Mouse (Mus musculus): Measurements from ENCODE around the gene Crxos.
A peak's percentile ranks its signal among the peaks of the same experiment; 100 is the strongest.

Gene Crxos

DNA sequence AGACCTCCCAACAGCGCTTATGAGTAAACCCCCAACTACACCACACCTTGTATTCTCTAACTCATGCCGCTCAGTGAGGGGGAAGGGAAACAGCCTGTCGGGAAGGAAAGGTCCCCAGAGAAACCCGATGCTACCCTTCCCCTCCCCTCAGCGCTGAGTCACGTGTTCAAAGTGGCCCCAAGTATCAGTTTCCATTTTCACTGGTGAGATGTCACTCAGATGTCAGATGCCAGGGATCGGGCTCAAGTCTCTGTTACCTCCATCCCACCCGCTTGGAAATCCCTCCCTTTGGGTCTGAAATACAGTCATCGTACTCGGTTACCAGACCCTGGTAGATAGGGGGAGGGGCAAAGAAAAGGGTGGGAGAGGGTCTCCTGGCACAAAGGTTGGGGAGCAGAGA, 39.4 kb downstream of the Crxos start:
- peak; percentile 28 to 31 for DNase-seq (ENCODE audit: low spot score in 2 of 2)

DNA sequence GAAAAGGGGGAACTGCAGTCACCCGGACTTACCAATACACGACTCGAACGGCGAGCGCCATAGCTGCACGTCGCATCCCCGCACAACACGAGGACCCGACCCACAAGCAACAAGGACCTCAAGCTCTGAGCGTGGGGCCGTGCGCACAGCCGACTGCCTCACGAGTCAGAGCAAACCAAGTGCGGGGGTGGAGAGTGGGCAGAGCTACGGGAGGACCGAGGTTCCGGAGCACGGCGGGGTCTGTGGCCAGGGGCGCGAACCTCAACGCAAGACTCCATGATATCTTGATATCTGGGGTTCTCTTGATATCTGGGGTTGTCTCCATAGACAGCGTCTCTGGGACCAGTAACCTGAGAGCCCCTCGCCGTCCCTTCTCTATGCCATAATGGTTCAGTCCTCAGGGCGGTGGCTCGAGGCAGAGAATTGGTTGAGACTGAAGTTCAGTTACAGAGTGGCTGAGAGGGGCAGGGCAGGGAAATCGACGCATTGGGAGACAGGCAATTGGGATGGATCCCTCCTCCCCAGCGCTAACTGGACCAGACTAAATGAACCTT, 39.9 kb downstream of the Crxos start, which contains the start of gene Selenow:
Selenow (minus strand) TSS at position 183 of the 554 bp plus-strand sequence.
- DNase-seq (ENCODE audit: low spot score in 2 of 2) = peak; percentile 85 to 91

DNA sequence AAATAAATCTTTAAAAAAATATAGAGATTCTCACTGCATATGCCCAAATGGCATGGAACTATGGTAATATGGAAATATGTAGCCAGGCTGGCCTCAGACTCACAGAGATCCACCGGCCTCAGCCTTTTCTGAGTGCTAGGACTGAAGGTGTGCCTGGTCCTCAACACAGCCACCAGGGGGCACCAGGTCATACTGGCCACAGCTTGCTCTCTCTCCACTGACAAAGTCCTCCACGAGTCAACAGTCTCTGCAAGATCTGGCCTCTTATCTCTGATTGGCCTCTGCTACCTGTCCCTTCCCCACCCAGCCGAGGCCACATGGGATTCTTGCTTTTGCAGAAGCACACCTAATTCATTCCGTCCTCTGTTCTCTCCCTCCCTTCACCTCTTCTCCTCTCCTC, 47.5 kb downstream of the Crxos start:
- DNase-seq (ENCODE audit: low spot score in 2 of 2) = peak in 1 of 2 experiments; percentile 60

DNA sequence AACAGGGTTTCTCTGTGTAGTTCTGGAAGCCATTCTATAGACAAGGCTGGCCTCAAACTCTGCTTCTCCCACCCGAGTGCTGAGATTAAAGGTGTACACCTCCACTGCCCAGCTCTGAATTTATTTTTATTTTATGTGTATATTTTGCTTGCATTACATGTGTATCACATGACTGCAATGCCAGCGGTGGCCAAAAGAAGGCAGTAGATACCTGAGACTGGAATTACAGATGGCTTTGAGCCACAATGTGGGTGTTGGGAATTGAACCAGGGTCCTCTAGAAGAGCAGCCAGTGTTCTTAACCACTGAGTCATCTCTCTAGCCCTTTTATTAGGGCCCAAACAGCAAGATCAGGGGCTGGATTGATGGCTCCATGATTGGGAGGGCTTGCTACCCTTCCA, 48.1 kb downstream of the Crxos start:
- no peak for DNase-seq (ENCODE audit: low spot score in 2 of 2)

DNA sequence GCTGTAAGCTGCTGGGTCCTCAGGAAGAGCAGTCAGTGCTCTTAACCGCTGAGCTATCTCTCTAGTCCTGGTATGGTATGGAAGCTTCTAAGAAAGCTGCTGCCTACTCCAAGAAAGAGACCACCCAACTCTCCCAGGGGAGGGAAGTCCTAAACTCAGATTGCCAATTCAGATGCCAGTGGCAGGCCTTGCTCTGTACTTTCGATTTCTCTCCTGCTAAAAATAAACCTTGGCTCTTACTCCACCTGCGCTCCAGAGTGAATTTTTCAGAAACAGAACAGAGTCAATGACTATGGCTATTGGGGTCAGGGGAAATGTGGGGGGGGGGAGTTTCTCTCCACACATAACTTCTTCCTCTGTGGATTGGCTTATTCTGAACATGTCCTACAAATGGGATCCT, 49.2 kb downstream of the Crxos start:
- no peak for DNase-seq (ENCODE audit: low spot score in 2 of 2)

DNA sequence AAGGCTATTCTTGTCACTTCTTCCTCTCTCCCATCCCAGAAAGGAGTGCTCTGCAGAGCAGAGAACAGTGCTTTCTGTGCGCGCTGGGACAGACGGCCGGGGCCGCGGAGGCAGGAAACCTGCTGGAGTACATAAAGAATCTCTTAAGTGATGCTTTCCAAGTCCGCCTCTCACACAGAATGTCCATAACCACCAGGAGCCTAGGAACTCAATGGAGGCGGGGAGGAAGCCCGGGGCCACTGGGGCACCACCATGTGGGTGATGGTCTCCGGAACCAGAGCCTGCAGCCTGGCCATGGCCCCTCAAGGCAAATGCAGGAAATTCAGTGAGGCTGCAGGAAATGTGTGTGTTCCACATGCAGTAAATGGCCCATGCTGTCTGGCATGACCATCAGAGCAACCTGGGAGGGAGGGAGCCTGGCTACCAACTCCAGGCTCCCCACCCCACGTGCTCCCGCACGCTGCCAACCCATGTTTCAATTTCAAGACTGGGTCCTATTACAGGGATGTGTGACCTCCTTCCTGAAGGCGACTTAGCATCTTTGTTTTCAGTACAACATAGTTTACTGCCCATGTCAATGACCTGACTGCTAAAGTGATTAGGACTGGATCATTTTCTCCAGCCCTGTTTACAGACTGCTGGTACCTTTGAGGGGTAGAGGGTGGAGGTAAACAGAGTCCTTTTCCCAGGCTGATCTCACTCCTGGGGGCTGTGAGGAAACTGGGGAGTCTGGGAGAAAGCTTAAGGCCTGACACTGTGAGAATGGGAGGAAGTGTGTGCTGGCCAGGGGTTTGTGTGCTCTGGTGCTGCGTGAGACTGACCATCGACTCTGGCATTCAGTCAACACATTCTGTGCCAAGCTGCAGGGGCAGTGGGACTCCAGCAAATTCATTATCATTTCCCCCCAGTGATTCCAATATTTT, 51.3 kb downstream of the Crxos start:
- no peak for DNase-seq (ENCODE audit: low spot score in 2 of 2)

DNA sequence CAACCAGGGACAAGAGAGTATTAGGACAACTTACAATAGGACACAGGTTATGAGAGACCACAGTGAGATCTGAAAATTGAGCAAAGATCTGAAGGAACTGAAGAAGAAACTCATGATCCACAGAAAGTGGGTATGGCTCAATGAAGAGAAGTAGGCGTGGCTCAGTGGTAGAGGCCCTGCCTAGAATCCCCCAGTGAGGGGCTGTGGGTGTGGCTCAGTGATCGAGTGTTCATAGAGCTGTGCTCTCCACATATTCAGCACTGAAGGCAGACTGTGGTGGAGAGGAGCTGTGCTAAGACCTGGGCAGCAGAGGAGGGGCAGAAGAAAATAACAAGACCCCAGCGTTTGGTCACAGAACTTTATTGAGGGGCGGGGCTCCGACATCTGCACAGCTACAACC, 55.1 kb downstream of the Crxos start:
- DNase-seq (ENCODE audit: low spot score in 2 of 2) = no peak

DNA sequence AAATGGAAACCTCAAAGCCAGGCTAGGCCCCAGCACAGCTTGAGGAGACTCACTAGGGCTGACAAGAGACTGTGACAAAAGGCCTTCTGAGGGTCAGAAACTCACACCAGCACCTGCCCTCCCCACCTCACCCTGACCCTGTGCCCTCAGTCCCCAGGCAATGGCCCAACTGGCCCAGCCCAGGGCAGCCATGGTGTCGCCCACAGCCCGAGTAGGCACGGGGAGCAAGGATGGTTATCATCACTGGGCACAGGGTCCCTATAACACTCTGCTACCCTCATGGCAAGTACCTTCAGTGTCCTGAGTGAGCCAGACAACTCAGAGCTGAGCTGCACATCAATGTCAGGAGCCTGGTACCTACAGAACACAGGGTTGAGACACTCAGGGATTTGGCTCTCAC, 56.2 kb downstream of the Crxos start:
- no peak for DNase-seq (ENCODE audit: low spot score in 2 of 2)

DNA sequence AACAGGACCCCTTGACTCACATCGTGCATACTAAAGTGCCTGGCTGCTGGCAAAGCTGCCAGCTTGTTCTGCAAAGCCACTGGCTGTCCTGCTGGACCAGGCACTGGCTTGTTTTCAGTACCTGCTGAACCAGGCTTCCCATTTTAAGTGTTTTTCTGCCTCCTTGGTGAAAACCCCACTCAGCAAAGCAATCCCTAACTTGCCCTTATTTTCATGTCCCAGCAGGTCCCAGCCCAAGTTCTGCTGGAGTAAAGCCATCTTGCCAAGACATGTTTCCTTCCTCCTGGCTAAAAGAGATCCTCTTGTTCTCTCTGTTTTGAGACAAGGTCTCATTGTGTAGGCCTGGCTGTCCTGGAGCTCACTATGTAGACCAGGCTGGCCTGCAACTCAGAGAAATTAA, 61.9 kb downstream of the Crxos start:
- no peak for DNase-seq (ENCODE audit: low spot score in 2 of 2)

DNA sequence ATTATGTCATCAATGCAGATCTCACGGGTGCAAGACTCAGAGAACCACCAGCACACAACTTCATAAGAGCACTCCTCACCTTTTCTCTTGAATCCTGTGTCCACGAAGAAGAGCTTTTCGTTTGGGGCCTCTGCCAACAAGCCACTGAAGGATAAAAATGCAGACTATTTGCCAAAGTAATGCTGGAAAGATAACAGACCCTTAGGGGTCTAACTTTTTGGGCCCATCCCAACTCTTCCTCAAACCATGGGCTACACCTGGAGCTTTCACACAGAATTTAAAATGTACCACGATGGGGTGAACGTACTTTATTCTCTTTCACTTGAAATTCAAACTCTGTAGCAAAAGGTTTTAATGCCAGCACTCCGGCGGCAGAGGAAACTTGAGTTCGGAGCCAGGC, 62.8 kb downstream of the Crxos start:
- DNase-seq (ENCODE audit: low spot score in 2 of 2) = no peak

DNA sequence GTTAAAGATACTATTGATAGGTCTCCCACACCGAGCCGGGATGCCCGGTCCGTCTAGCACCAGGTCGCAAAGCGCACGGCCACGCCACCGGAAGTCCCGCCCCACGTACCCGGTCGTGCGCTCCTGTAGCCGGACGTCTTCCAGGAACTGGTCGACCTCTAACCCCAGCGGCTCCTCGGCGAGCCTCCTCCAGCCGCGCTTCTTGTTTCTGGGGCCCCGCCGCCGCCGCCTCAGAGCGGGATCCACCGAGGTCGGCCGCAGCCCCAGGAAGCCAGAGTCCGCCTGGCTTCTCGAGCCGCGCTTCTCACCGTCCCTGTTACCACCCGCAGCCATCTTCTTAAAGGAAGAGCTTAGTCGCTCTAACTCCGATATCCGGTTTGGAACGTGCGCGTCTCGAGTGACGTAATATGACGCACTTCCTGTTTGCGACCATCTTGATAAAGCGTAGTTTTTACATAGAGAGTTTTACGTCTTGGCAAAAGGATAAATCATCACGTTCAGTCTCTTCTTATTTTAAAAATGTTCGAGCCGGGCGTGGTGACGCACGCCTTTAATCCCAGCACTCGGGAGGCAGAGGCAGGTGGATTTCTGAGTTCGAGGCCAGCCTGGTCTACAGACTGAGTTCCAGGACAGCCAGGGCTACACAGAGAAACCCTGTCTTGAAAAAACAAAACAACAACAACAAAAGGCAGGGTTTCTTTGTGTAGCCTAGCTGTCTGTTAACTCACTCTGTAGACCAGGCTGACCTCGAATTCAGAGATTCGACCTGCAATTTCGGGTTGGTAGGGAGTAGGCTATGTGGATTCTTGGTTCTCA, 63.5 kb downstream of the Crxos start, which contains the start of gene Nop53:
Nop53 (minus strand) TSS at position 354 of the 816 bp plus-strand sequence.
- DNase-seq (ENCODE audit: low spot score in 2 of 2) = peak; percentile 82 to 85

DNA sequence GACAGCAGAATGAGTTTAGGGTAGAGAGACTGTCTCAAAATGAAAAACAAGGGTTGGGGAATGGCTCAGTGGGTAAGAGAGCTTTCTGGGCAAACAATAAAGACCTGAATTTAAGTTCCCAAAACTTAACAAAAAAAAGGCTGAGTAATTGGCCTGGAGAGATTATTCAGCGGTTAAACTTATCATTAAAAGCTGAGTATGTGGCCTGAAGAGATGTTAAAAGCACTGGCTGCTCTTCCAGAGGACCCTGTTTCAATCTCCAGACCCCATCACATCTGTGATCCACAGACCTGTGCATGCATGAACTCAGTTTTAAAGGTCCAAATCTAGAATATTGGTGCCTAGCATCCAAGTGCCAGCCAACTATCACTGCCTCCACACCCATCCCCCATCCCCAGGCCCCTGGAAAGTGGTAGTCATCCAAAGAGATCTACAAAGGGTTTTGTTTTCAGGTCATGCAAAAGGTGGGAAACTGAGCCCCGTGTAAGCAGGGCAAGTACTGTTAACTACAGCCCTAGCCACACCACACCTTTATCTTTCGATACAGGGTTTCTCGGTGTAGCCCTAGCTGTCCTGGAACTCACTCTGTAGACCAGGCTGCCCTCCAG, 65.3 kb downstream of the Crxos start:
- DNase-seq (ENCODE audit: low spot score in 2 of 2) = no peak

DNA sequence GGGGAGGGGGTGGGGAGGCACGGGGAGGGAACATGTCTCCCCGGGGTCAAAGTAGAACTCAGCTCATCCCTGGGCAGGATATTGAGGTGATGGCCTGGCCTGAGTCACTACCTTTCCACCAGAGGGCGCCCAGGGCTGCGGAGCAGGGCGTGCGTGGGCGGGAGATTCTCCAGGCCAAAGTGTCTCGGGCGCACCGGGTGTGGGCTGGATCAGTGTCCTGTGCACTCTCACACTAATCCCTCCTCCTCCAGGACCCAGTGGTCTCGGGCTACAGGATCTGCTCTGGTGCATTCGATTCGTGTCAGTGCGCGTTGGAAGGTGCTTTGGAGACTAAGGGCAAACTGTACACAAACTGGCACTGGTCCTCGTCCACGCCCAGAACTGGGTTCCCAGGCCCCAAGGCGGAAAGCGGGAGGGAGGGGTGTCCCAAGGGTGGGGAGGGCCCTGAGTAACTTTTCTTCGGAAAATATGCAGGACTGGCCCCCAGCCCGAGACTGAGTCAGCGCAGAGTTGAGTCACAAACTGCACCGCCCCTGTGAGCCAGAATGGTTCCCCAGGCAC, 66.0 kb downstream of the Crxos start:
- peak; percentile 45 to 80 for DNase-seq (ENCODE audit: low spot score in 2 of 2)

DNA sequence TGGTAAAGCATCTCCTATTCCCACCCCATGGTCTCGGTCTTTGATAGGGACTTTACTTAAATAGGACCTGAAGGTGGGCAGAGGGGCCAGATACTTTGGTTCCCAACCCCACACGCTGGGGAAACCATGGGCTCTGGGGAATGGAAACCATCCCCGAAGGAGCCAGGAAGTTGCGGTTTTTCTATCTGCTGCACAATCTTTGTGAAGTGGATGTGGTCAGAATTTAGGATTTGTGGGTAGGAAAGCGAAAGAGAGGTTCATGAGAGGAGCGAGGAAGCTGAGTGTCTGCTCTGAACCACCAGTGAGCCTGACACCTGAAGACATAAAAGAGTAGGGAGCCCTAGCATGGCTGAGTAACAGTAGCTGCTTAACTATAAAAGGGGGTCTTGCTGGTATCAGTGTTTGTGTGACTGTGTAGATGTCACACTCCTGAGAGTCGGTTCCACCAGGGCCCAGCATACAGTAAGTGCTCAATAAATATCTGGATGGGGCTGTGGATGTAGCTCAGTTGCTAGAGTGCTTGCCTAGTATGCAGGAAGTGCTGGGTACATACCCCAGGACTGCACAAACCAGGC, 66.9 kb downstream of the Crxos start:
- no peak for DNase-seq (ENCODE audit: low spot score in 2 of 2)

DNA sequence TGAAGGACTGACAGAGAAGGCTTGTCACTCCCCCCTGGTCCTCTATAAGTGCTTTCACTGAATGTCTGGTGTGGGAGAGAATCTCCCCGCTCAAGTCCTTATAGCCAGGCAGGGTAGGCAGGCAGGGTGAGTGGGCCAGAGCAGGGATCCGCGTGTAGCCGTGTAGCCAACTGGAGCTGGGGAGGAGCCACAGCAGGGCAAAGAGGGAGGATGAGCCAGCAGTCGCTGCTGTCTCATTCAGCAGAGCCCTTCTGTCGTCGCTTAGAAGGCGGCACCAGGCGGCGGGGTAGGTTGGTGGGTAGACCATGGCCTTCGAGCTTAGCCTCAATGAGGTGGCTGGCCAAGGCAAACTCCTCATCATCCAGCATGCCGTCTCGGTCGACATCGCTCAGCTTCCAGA, 67.6 kb downstream of the Crxos start:
- DNase-seq (ENCODE audit: low spot score in 2 of 2) = no peak

DNA sequence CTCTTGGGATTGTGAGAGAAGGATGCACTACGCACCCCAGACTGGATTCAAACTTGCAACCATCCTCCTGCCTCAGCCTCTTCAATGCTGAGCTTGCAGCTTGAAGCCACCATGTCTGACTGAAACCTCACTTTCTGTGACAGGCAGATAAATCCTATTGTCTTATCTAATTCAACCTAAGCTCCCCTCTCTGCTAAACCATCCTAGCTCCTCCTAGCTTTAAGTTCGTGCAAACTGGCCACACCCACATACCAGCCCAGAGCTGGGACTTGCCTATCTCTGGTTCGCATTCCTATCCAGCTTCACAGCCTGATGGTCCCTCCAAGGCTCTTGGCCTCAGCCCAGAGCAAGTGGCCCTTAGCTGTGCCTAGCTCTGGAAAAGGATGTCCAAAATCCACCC, 70.0 kb downstream of the Crxos start:
- DNase-seq (ENCODE audit: low spot score in 2 of 2) = no peak

Data from thymus, postnatal 10 days (tissue).